Mouse (Mus musculus): ENCODE results near the gene Reep1.

Gene Reep1

GRCm38 (mm10) chr6:71737202-71737601 lies 29.8 kb downstream of the Reep1 start:
- no peak for DNase-seq (ENCODE audit: low spot score)

GRCm38 (mm10) chr6:71738611-71739010 lies 31.2 kb downstream of the Reep1 start:
- DNase-seq (ENCODE audit: low spot score): no peak

GRCm38 (mm10) chr6:71740921-71741320 lies 33.6 kb downstream of the Reep1 start:
- peak; percentile 32 for DNase-seq (ENCODE audit: low spot score)

GRCm38 (mm10) chr6:71741998-71742636 lies 34.8 kb downstream of the Reep1 start:
- DNase-seq (ENCODE audit: low spot score): no peak

GRCm38 (mm10) chr6:71744934-71745333 lies 37.6 kb downstream of the Reep1 start:
- no peak for DNase-seq (ENCODE audit: low spot score)

GRCm38 (mm10) chr6:71745482-71746234 lies 38.3 kb downstream of the Reep1 start:
- no peak for DNase-seq (ENCODE audit: low spot score)

GRCm38 (mm10) chr6:71746246-71746645 lies 38.9 kb downstream of the Reep1 start:
- DNase-seq (ENCODE audit: low spot score): no peak

GRCm38 (mm10) chr6:71746846-71747245 lies 39.5 kb downstream of the Reep1 start:
- DNase-seq (ENCODE audit: low spot score): no peak

GRCm38 (mm10) chr6:71751602-71752001 lies 44.2 kb downstream of the Reep1 start:
- no peak for DNase-seq (ENCODE audit: low spot score)

- no peak for DNase-seq (ENCODE audit: low spot score)
Observed at GRCm38 (mm10) chr6:71752791-71753464, 45.6 kb downstream of the Reep1 start.

- peak; percentile 35 for DNase-seq (ENCODE audit: low spot score)
Observed at GRCm38 (mm10) chr6:71757039-71757894, 49.9 kb downstream of the Reep1 start.

- DNase-seq (ENCODE audit: low spot score): no peak
Observed at GRCm38 (mm10) chr6:71758780-71759179, 51.4 kb downstream of the Reep1 start.

GRCm38 (mm10) chr6:71760073-71760472 lies 52.7 kb downstream of the Reep1 start:
- no peak for DNase-seq (ENCODE audit: low spot score)

GRCm38 (mm10) chr6:71767761-71768160 lies 60.4 kb downstream of the Reep1 start:
- no peak for DNase-seq (ENCODE audit: low spot score)

- DNase-seq (ENCODE audit: low spot score): no peak
Observed at GRCm38 (mm10) chr6:71769901-71770690, 62.7 kb downstream of the Reep1 start.

- no peak for DNase-seq (ENCODE audit: low spot score)
Observed at GRCm38 (mm10) chr6:71770856-71771255, 63.5 kb downstream of the Reep1 start.

- DNase-seq (ENCODE audit: low spot score): no peak
Observed at GRCm38 (mm10) chr6:71771282-71771681, 63.9 kb downstream of the Reep1 start.

- DNase-seq (ENCODE audit: low spot score): no peak
Observed at GRCm38 (mm10) chr6:71772156-71772555, 64.8 kb downstream of the Reep1 start.

- no peak for DNase-seq (ENCODE audit: low spot score)
Observed at GRCm38 (mm10) chr6:71772636-71773208, 65.4 kb downstream of the Reep1 start.

GRCm38 (mm10) chr6:71778016-71778415 lies 70.7 kb downstream of the Reep1 start:
- DNase-seq (ENCODE audit: low spot score): no peak

GRCm38 (mm10) chr6:71779831-71780230 lies 72.5 kb downstream of the Reep1 start:
- no peak for DNase-seq (ENCODE audit: low spot score)

Data from retina, embryonic 14.5 days (tissue).